In genomic region chr2:3927141-3927810, GRCm38 (mm10) we compare ENCODE assay signal across 7 mouse cellular contexts.
"Had no signal": no experiment of that assay in that cellular context is flagged by ENCODE, and none has a peak within 500 bp of the region (broad histone marks: within the 10 kb centered on the region; RNA-seq: fewer than 3 reads in every experiment).

No protein-coding gene starts in this region.

- DNase-seq: kidney, adult 18-20 months; kidney, postnatal 14 days; lung, embryonic 14.5 days; lung, postnatal 14 days; right cerebral cortex, adult 18-20 months; right cerebral cortex, postnatal 25 days had no signal

- ATAC-seq: intestine, embryonic 15.5 days had no signal
